In the genomic region with DNA sequence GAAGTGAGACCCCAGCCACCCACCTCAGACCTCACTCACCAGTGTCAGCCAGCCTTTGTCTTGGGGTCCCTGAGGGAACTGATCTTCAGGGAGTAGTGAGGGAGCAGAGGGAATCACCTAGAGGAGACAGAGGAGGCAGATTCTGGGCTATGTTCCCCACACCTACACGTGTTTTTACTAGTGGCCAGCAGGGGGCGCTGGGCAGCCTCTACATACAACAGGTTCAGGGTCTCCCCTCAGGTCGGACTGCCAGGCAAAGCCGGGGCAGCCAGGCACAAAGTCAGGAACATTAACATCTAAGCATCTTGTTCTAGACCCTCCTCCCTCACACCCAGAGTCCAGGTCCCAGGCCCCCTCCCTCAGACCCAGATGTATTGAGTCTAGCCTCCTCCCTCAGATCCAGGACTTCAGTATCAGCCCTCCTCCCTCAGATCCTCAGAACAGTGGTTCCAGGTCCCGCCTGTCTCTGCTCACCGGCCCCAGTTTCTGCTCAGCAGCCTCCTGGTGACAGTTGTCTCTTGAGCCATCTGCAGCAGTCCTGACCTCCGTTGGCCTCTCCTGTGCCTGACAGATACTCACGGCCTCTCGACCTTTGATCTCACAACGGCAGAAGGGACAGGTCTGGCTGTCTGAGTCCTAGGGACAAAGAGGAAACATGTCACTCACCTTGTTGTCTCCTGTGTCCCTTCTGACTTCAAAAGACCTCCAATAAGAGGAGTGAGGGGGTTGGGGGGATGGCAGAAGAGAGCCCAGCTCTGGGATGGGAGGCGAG, we compare ENCODE assay signal across 1 mouse cellular context.
TF ChIP-seq lines count a peak whose summit lies in the region.

No protein-coding gene starts in this region.

TF ChIP-seq in CH12.LX, 34 proteins besides CTCF, POLR2A, EP300 and RAD21:
- no peak for TF ChIP-seq UBTF (IDR thresholded peaks at IDR 0.05; ENCODE audit: low read depth, low read length)
- no peak for TF ChIP-seq ELF1 (IDR thresholded peaks at IDR 0.05; ENCODE audit: low read depth, low read length)
- TF ChIP-seq ZMIZ1 (IDR thresholded peaks at IDR 0.05; ENCODE audit: low read depth, low read length) = no peak
- TF ChIP-seq PAX5 (IDR thresholded peaks at IDR 0.05; ENCODE audit: low read length) = no peak
- TF ChIP-seq USF2 (conservative IDR thresholded peaks at IDR 0.05; ENCODE audit: low read depth, low read length) = no peak
- no peak for TF ChIP-seq POLR2AphosphoS2 (IDR thresholded peaks at IDR 0.05; ENCODE audit: low read depth, low read length)
- TF ChIP-seq NRF1 (IDR thresholded peaks at IDR 0.05; ENCODE audit: low read depth, low read length) = no peak
- no peak for TF ChIP-seq JUN (IDR thresholded peaks at IDR 0.05; ENCODE audit: insufficient read depth, low read depth, low read length)
- TF ChIP-seq ZKSCAN1 (IDR thresholded peaks at IDR 0.05; ENCODE audit: borderline replicate concordance, low read depth, low read length) = no peak
- TF ChIP-seq BHLHE40 (IDR thresholded peaks at IDR 0.05; ENCODE audit: low read depth, low read length) = no peak
- no peak for TF ChIP-seq USF1 (IDR thresholded peaks at IDR 0.05; ENCODE audit: low read depth, low read length)
- TF ChIP-seq ZNF384 (IDR thresholded peaks at IDR 0.05; ENCODE audit: low read depth, low read length) = no peak
- no peak for TF ChIP-seq ZC3H11A (IDR thresholded peaks at IDR 0.05; ENCODE audit: low read depth, low read length)
- TF ChIP-seq MYC (IDR thresholded peaks at IDR 0.05; ENCODE audit: low read depth, low read length) = no peak
- TF ChIP-seq IRF4 (IDR thresholded peaks at IDR 0.05; ENCODE audit: low read depth, low read length) = no peak
- no peak for TF ChIP-seq HCFC1 (IDR thresholded peaks at IDR 0.05; ENCODE audit: low read depth, low read length)
